ENCODE assay signal across 16 mouse cellular contexts in genomic region chr9:37762541-37762940, GRCm38 (mm10). TPM values are rescaled to one million over a fixed set of nuclear protein-coding genes. Genes with fewer than 3 reads are reported as not detected.
DNase-seq lines count a peak whose midpoint lies in the region; ATAC-seq and TF ChIP-seq lines count a peak whose summit lies in the region.
"Had no signal": no experiment of that assay in that cellular context is flagged by ENCODE, and none has a peak within 500 bp of the region (broad histone marks: within the 10 kb centered on the region; RNA-seq: fewer than 3 reads in every experiment).

No protein-coding gene starts in this region.

- H3K4me1 ChIP-seq in heart, postnatal 0 days (ENCODE audit: control insufficient read depth, insufficient read depth), result no peaks in the 10 kb centered on the region
- no peaks in the 10 kb centered on the region for H3K4me1 ChIP-seq in midbrain, embryonic 12.5 days
- no peaks in the 10 kb centered on the region for H3K4me1 ChIP-seq in midbrain, embryonic 13.5 days (replicated peaks)
- H3K4me1 ChIP-seq in MEL (ENCODE audit: control insufficient read depth in 1 of 2, insufficient read depth in 2 of 2, low read length in 2 of 2), result no peaks in the 10 kb centered on the region
- H3K4me1 ChIP-seq: heart, embryonic 10.5 days; kidney, embryonic 15.5 days had no signal

- H3K4me3 ChIP-seq in heart, postnatal 0 days (ENCODE audit: low read depth, low read length), result no peak overlapping the region
- no peak overlapping the region for H3K4me3 ChIP-seq in midbrain, embryonic 12.5 days
- H3K4me3 ChIP-seq in midbrain, embryonic 13.5 days (replicated peaks), result no peak overlapping the region
- no peak overlapping the region for H3K4me3 ChIP-seq in MEL (ENCODE audit: control insufficient read depth in 1 of 2, insufficient read depth in 1 of 2, low read depth in 2 of 2, low read length in 2 of 2)
- H3K4me3 ChIP-seq: heart, embryonic 10.5 days; kidney, embryonic 15.5 days had no signal

- no peak for TF ChIP-seq EP300 in heart, postnatal 0 days (IDR thresholded peaks at IDR 0.05; ENCODE audit: low read depth)
- no peak for TF ChIP-seq EP300 in MEL (IDR thresholded peaks at IDR 0.05; ENCODE audit: low read depth in 1 of 2, low read length in 2 of 2)

- no peak for TF ChIP-seq POLR2A in MEL (IDR thresholded peaks at IDR 0.05; ENCODE audit: control insufficient read depth in 1 of 2, insufficient read depth in 1 of 2, low read depth in 1 of 2, low read length in 2 of 2, poor library complexity in 1 of 2)

- H3K27me3 ChIP-seq in heart, postnatal 0 days (ENCODE audit: control insufficient read depth, insufficient read depth, low read length), result no peaks in the 10 kb centered on the region
- H3K27me3 ChIP-seq in midbrain, embryonic 12.5 days, result no peaks in the 10 kb centered on the region
- no peaks in the 10 kb centered on the region for H3K27me3 ChIP-seq in midbrain, embryonic 13.5 days
- H3K27me3 ChIP-seq in MEL (ENCODE audit: control insufficient read depth in 1 of 2, insufficient read depth in 2 of 2, low read length in 2 of 2), result no peaks in the 10 kb centered on the region; a peak in 1 of 4 replicates
- H3K27me3 ChIP-seq: kidney, embryonic 15.5 days had no signal

- no peak for DNase-seq in heart, postnatal 0 days (ENCODE audit: low spot score)
- no peak for DNase-seq in heart, adult 9 months (ENCODE audit: low spot score in 2 of 2)
- DNase-seq in MEL (ENCODE audit: low read depth, low spot score), result peak; percentile 18
- no peak for DNase-seq in thymus, postnatal 0 days (ENCODE audit: low spot score)
- DNase-seq: cerebellum, postnatal 25 days; thymus, adult 18-20 months had no signal

- WGBS in heart, postnatal 0 days, result 39% methylated on average over 2 of the region's 2 CpGs
- 69% methylated on average over 2 of the region's 2 CpGs for WGBS in midbrain, embryonic 12.5 days
- WGBS in midbrain, embryonic 13.5 days, result 59% methylated on average over 2 of the region's 2 CpGs

- no peak overlapping the region for H3K9ac ChIP-seq in heart, postnatal 0 days (replicated peaks; ENCODE audit: low read depth, low read length)
- H3K9ac ChIP-seq in midbrain, embryonic 12.5 days (replicated peaks), result no peak overlapping the region
- H3K9ac ChIP-seq in midbrain, embryonic 13.5 days (replicated peaks), result no peak overlapping the region
- no peak overlapping the region for H3K9ac ChIP-seq in MEL (ENCODE audit: control insufficient read depth, low read depth, low read length, poor library complexity, severe bottlenecking)
- H3K9ac ChIP-seq: kidney, embryonic 15.5 days had no signal

- H3K9me3 ChIP-seq in heart, postnatal 0 days (replicated peaks; ENCODE audit: control insufficient read depth, low read length), result no peaks in the 10 kb centered on the region
- no peaks in the 10 kb centered on the region for H3K9me3 ChIP-seq in midbrain, embryonic 12.5 days
- H3K9me3 ChIP-seq in midbrain, embryonic 13.5 days, result no peaks in the 10 kb centered on the region
- H3K9me3 ChIP-seq in MEL (replicated peaks; ENCODE audit: insufficient read depth, low read length), result no peaks in the 10 kb centered on the region
- H3K9me3 ChIP-seq: heart, embryonic 10.5 days; kidney, embryonic 15.5 days had no signal

- peak; percentile 24 for TF ChIP-seq RAD21 in MEL (IDR thresholded peaks at IDR 0.05; ENCODE audit: low read depth, low read length)

- peak; percentile 21; the same call in 1 of the 2 replicates for TF ChIP-seq CTCF in heart, postnatal 0 days (IDR thresholded peaks at IDR 0.05; ENCODE audit: low read depth)
- peak; percentile 16 to 33 (median 33); a peak in 5 of 6 replicates for TF ChIP-seq CTCF in MEL (IDR thresholded peaks at IDR 0.05 in 2 of 3, conservative IDR thresholded peaks at IDR 0.05 in 1 of 3; ENCODE audit: control insufficient read depth in 1 of 3, insufficient read depth in 1 of 3, low read depth in 2 of 3, low read length in 3 of 3, poor library complexity in 1 of 3, severe bottlenecking in 1 of 3)

- H3K79me2 ChIP-seq in MEL (ENCODE audit: control insufficient read depth, insufficient read depth, low read length, poor library complexity), result no peaks in the 10 kb centered on the region

- no peaks in the 10 kb centered on the region for H3K36me3 ChIP-seq in heart, postnatal 0 days (replicated peaks; ENCODE audit: control insufficient read depth, insufficient read depth, low read length)
- H3K36me3 ChIP-seq in midbrain, embryonic 12.5 days, result no peaks in the 10 kb centered on the region
- no peaks in the 10 kb centered on the region for H3K36me3 ChIP-seq in midbrain, embryonic 13.5 days
- no peaks in the 10 kb centered on the region for H3K36me3 ChIP-seq in MEL (ENCODE audit: control insufficient read depth in 1 of 2, insufficient read depth in 2 of 2, low read length in 2 of 2)
- H3K36me3 ChIP-seq: heart, embryonic 10.5 days; kidney, embryonic 15.5 days had no signal

- no peak overlapping the region for H3K27ac ChIP-seq in heart, postnatal 0 days (ENCODE audit: low read depth)
- no peak overlapping the region for H3K27ac ChIP-seq in midbrain, embryonic 12.5 days (replicated peaks)
- no peak overlapping the region for H3K27ac ChIP-seq in midbrain, embryonic 13.5 days
- no peak overlapping the region for H3K27ac ChIP-seq in MEL (ENCODE audit: control insufficient read depth, low read depth, low read length)
- H3K27ac ChIP-seq: heart, embryonic 10.5 days; kidney, embryonic 15.5 days had no signal

- no peak for ATAC-seq in heart, postnatal 0 days (ENCODE audit: insufficient read depth, low read depth)
- ATAC-seq in midbrain, embryonic 12.5 days (ENCODE audit: low FRiP score, low read depth), result peak; percentile 41; the same call in 1 of the 2 replicates
- ATAC-seq in midbrain, embryonic 13.5 days, result no peak
- peak; percentile 62; the same call in 1 of the 2 replicates for ATAC-seq in common myeloid progenitor, adult 5-6 weeks (replicated peaks; ENCODE audit: low read depth, poor library complexity, severe bottlenecking)
- no peak for ATAC-seq in megakaryocyte, adult 5-6 weeks (ENCODE audit: poor library complexity, severe bottlenecking)

- H3K4me2 ChIP-seq in heart, postnatal 0 days (ENCODE audit: low read depth, low read length), result no peak overlapping the region
- H3K4me2 ChIP-seq in midbrain, embryonic 12.5 days (replicated peaks), result no peak overlapping the region
- no peak overlapping the region for H3K4me2 ChIP-seq in midbrain, embryonic 13.5 days (replicated peaks)
- H3K4me2 ChIP-seq: kidney, embryonic 15.5 days had no signal

RNA-seq across cellular contexts. Expression of gene Olfr875, which starts 9.1 kb away (rescaled TPM):
- not detected in 2 replicates for total RNA-seq in heart, postnatal 0 days (2014; rRNA removed; ENCODE audit: low replicate concordance)
- not detected in 2 replicates for polyA plus RNA-seq in heart, postnatal 0 days (2015; fragmentation: Nextera tagmentation; extraction: Ambion mirVana)
- not detected in 2 replicates for polyA plus RNA-seq in midbrain, embryonic 12.5 days (2016; fragmentation: Nextera tagmentation; extraction: Ambion mirVana)
- not detected in 2 replicates for polyA plus RNA-seq in midbrain, embryonic 13.5 days (2015; fragmentation: Nextera tagmentation; extraction: Ambion mirVana)
- not detected in 2 replicates for total RNA-seq in MEL (2012; rRNA removed)
- not detected for polyA plus RNA-seq in MEL (2012; ENCODE audit: insufficient read depth in 1 of 2, insufficient read length in 2 of 2, low read depth in 1 of 2, low replicate concordance in 2 of 2, missing spikeins in 1 of 2)
- not detected in 2 replicates for total RNA-seq in common myeloid progenitor, adult 5-6 weeks (2017)
- total RNA-seq in megakaryocyte, adult 5-6 weeks (2015), result not detected in 2 replicates
- total RNA-seq in megakaryocyte, adult 5-6 weeks (2017), result not detected in 2 replicates
- polyA plus RNA-seq in thymus, postnatal 0 days (2015; fragmentation: Nextera tagmentation; extraction: Ambion mirVana), result not detected in 2 replicates
- total RNA-seq: left cerebral cortex, postnatal 25 days; monocyte, adult 5-6 weeks had no signal
- polyA plus RNA-seq: heart, embryonic 10.5 days; hindbrain, embryonic 11.5 days; kidney, embryonic 15.5 days; lung, embryonic 16.5 days had no signal

RNA-seq across cellular contexts. Expression of gene Olfr874, which starts 17.6 kb away (rescaled TPM):
- not detected in 2 replicates for total RNA-seq in heart, postnatal 0 days (2014; rRNA removed; ENCODE audit: low replicate concordance)
- polyA plus RNA-seq in heart, postnatal 0 days (2015; fragmentation: Nextera tagmentation; extraction: Ambion mirVana), result not detected in 2 replicates
- polyA plus RNA-seq in midbrain, embryonic 12.5 days (2016; fragmentation: Nextera tagmentation; extraction: Ambion mirVana), result not detected in 2 replicates
- not detected in 2 replicates for polyA plus RNA-seq in midbrain, embryonic 13.5 days (2015; fragmentation: Nextera tagmentation; extraction: Ambion mirVana)
- total RNA-seq in MEL (2012; rRNA removed), result not detected in 2 replicates
- not detected for polyA plus RNA-seq in MEL (2012; ENCODE audit: insufficient read depth in 1 of 2, insufficient read length in 2 of 2, low read depth in 1 of 2, low replicate concordance in 2 of 2, missing spikeins in 1 of 2)
- total RNA-seq in common myeloid progenitor, adult 5-6 weeks (2017), result not detected in 2 replicates
- total RNA-seq in megakaryocyte, adult 5-6 weeks (2015), result not detected in 2 replicates
- not detected in 2 replicates for total RNA-seq in megakaryocyte, adult 5-6 weeks (2017)
- polyA plus RNA-seq in thymus, postnatal 0 days (2015; fragmentation: Nextera tagmentation; extraction: Ambion mirVana), result not detected in 2 replicates
- total RNA-seq: left cerebral cortex, postnatal 25 days; monocyte, adult 5-6 weeks had no signal
- polyA plus RNA-seq: heart, embryonic 10.5 days; hindbrain, embryonic 11.5 days; kidney, embryonic 15.5 days; lung, embryonic 16.5 days had no signal

RNA-seq across cellular contexts. Expression of gene Olfr876, which starts 40.3 kb away (rescaled TPM):
- total RNA-seq in heart, postnatal 0 days (2014; rRNA removed; ENCODE audit: low replicate concordance), result not detected in 2 replicates
- polyA plus RNA-seq in heart, postnatal 0 days (2015; fragmentation: Nextera tagmentation; extraction: Ambion mirVana), result not detected in 2 replicates
- not detected in 2 replicates for polyA plus RNA-seq in midbrain, embryonic 12.5 days (2016; fragmentation: Nextera tagmentation; extraction: Ambion mirVana)
- polyA plus RNA-seq in midbrain, embryonic 13.5 days (2015; fragmentation: Nextera tagmentation; extraction: Ambion mirVana), result not detected in 2 replicates
- not detected in 2 replicates for total RNA-seq in MEL (2012; rRNA removed)
- not detected for polyA plus RNA-seq in MEL (2012; ENCODE audit: insufficient read depth in 1 of 2, insufficient read length in 2 of 2, low read depth in 1 of 2, low replicate concordance in 2 of 2, missing spikeins in 1 of 2)
- total RNA-seq in common myeloid progenitor, adult 5-6 weeks (2017), result not detected in 2 replicates
- total RNA-seq in megakaryocyte, adult 5-6 weeks (2015), result not detected in 2 replicates
- total RNA-seq in megakaryocyte, adult 5-6 weeks (2017), result not detected in 2 replicates
- polyA plus RNA-seq in thymus, postnatal 0 days (2015; fragmentation: Nextera tagmentation; extraction: Ambion mirVana), result not detected in 2 replicates
- total RNA-seq: left cerebral cortex, postnatal 25 days; monocyte, adult 5-6 weeks had no signal
- polyA plus RNA-seq: heart, embryonic 10.5 days; hindbrain, embryonic 11.5 days; kidney, embryonic 15.5 days; lung, embryonic 16.5 days had no signal

RNA-seq across cellular contexts. Expression of gene Olfr160, which starts 46.5 kb away (rescaled TPM):
- not detected in 2 replicates for total RNA-seq in heart, postnatal 0 days (2014; rRNA removed; ENCODE audit: low replicate concordance)
- not detected in 2 replicates for polyA plus RNA-seq in heart, postnatal 0 days (2015; fragmentation: Nextera tagmentation; extraction: Ambion mirVana)
- not detected in 2 replicates for polyA plus RNA-seq in midbrain, embryonic 12.5 days (2016; fragmentation: Nextera tagmentation; extraction: Ambion mirVana)
- polyA plus RNA-seq in midbrain, embryonic 13.5 days (2015; fragmentation: Nextera tagmentation; extraction: Ambion mirVana), result not detected in 2 replicates
- not detected in 2 replicates for total RNA-seq in MEL (2012; rRNA removed)
- polyA plus RNA-seq in MEL (2012; ENCODE audit: insufficient read depth in 1 of 2, insufficient read length in 2 of 2, low read depth in 1 of 2, low replicate concordance in 2 of 2, missing spikeins in 1 of 2), result not detected
- not detected in 2 replicates for total RNA-seq in common myeloid progenitor, adult 5-6 weeks (2017)
- total RNA-seq in megakaryocyte, adult 5-6 weeks (2015), result not detected in 2 replicates
- not detected in 2 replicates for total RNA-seq in megakaryocyte, adult 5-6 weeks (2017)
- not detected in 2 replicates for polyA plus RNA-seq in thymus, postnatal 0 days (2015; fragmentation: Nextera tagmentation; extraction: Ambion mirVana)
- total RNA-seq: left cerebral cortex, postnatal 25 days; monocyte, adult 5-6 weeks had no signal
- polyA plus RNA-seq: heart, embryonic 10.5 days; hindbrain, embryonic 11.5 days; kidney, embryonic 15.5 days; lung, embryonic 16.5 days had no signal

Comparison
In these comparisons a context has a peak if more than half of its experiments do, and no peak if none do; other contexts are left out.
1. ATAC-seq: peak in midbrain, embryonic 12.5 days (single experiment) and common myeloid progenitor, adult 5-6 weeks (single experiment); none in heart, postnatal 0 days (single experiment), midbrain, embryonic 13.5 days (single experiment) and megakaryocyte, adult 5-6 weeks (single experiment).